Comparison of ENCODE assay signal across 11 mouse cellular contexts in genomic region chr19:44893231-44893871, GRCm38 (mm10). TPM values are rescaled to one million over a fixed set of nuclear protein-coding genes. Genes with fewer than 3 reads are reported as not detected.
A peak's percentile ranks its signal among the peaks of the same experiment; 100 is the strongest.
DNase-seq lines count a peak whose midpoint lies in the region; ATAC-seq lines count a peak whose summit lies in the region.
"Had no signal": no experiment of that assay in that cellular context is flagged by ENCODE, and none has a peak within 500 bp of the region (broad histone marks: within the 10 kb centered on the region; RNA-seq: fewer than 3 reads in every experiment).

No protein-coding gene starts in this region.

- 37% methylated on average over 18 of the region's 19 CpGs for WGBS in embryonic facial prominence, embryonic 14.5 days

- intact Hi-C loops in left cerebral cortex, postnatal 4 days (cut with DNase I): loop anchor here (10.0 kb wide), 1 partner anchor 139 kb away; the partner anchor contains the start of gene Pax2
- intact Hi-C loops in left cerebral cortex, postnatal 36 days (cut with DNase I): no loop called here

- ATAC-seq in embryonic facial prominence, embryonic 14.5 days (ENCODE audit: low read depth): peak; percentile 44; the same call in 1 of the 2 replicates
- ATAC-seq in erythroid progenitor cell, adult 5-6 weeks (replicated peaks; ENCODE audit: low FRiP score, poor library complexity, severe bottlenecking): no peak

- peaks cover 4% of the 10 kb centered on the region; the same call in 1 of the 2 replicates for H3K4me1 ChIP-seq in embryonic facial prominence, embryonic 14.5 days (ENCODE audit: control insufficient read depth, insufficient read depth, low read length)

- H3K27ac ChIP-seq in embryonic facial prominence, embryonic 14.5 days (replicated peaks; ENCODE audit: low read depth, low read length): no peak overlapping the region
- H3K27ac ChIP-seq: liver, embryonic 13.5 days had no signal

- no peaks in the 10 kb centered on the region for H3K36me3 ChIP-seq in embryonic facial prominence, embryonic 14.5 days (ENCODE audit: control insufficient read depth, insufficient read depth, low read length)
- H3K36me3 ChIP-seq: G1E; liver, embryonic 13.5 days had no signal

- peak overlapping the region; percentile 29; the same call in 1 of the 2 replicates for H3K4me2 ChIP-seq in embryonic facial prominence, embryonic 14.5 days (ENCODE audit: low read depth, low read length)
- H3K4me2 ChIP-seq: liver, embryonic 13.5 days had no signal

- H3K9me3 ChIP-seq in embryonic facial prominence, embryonic 14.5 days (ENCODE audit: control insufficient read depth, low read length): no peaks in the 10 kb centered on the region
- H3K9me3 ChIP-seq: G1E; liver, embryonic 13.5 days had no signal

- no peak overlapping the region for H3K9ac ChIP-seq in embryonic facial prominence, embryonic 14.5 days (ENCODE audit: low read depth, low read length)
- H3K9ac ChIP-seq: liver, embryonic 13.5 days had no signal

- no peak overlapping the region for H3K4me3 ChIP-seq in embryonic facial prominence, embryonic 14.5 days (ENCODE audit: low read depth, low read length)
- H3K4me3 ChIP-seq: liver, embryonic 13.5 days had no signal

- H3K27me3 ChIP-seq in embryonic facial prominence, embryonic 14.5 days (replicated peaks; ENCODE audit: control insufficient read depth, insufficient read depth, low read length): peaks cover 18% of the 10 kb centered on the region

- DNase-seq in left cerebral cortex, postnatal 4 days: peak; percentile 79
- no peak for DNase-seq in left cerebral cortex, postnatal 36 days (ENCODE audit: low spot score in 2 of 2)
- DNase-seq in Muller cell, postnatal 12 days (ENCODE audit: inconsistent ontology term): peak; percentile 71
- DNase-seq in embryonic facial prominence, embryonic 14.5 days (ENCODE audit: low spot score): peak; percentile 52
- peak; percentile 80 for DNase-seq in kidney, postnatal 10 days
- DNase-seq in c-Kit-positive CD71-positive TER-119-positive erythroid progenitor cells, embryonic 14.5 days (ENCODE audit: low spot score): no peak
- DNase-seq in yolk sac, embryonic 10.5 days (ENCODE audit: low spot score): no peak
- DNase-seq: heart, postnatal 36 days; liver, embryonic 13.5 days had no signal

RNA-seq across cellular contexts. Expression of gene Slf2, which starts 37.6 kb away (rescaled TPM):
- total RNA-seq in left cerebral cortex, postnatal 4 days (2021): 10 to 100 TPM; 44.7 to 46.6 TPM
- 10 to 100 TPM; 26.2 to 44.3 TPM for total RNA-seq in left cerebral cortex, postnatal 36 days (2021)
- polyA plus RNA-seq in embryonic facial prominence, embryonic 14.5 days (2014; fragmentation: Nextera tagmentation; extraction: Ambion mirVana): 38.4 and 41.8 TPM in 2 replicates
- 17.7 and 27.2 TPM in 2 replicates for total RNA-seq in erythroid progenitor cell, adult 5-6 weeks (2015; ENCODE audit: low replicate concordance)
- 26.5 and 29.4 TPM in 2 replicates for total RNA-seq in erythroid progenitor cell, adult 5-6 weeks (2017; ENCODE audit: low replicate concordance)

Comparison
In these comparisons a context has a peak if more than half of its experiments do, and no peak if none do; other contexts are left out.
1. DNase-seq: peak in left cerebral cortex, postnatal 4 days (single experiment), Muller cell, postnatal 12 days (single experiment), embryonic facial prominence, embryonic 14.5 days (single experiment) and kidney, postnatal 10 days (single experiment); none in left cerebral cortex, postnatal 36 days (0 of 2), c-Kit-positive CD71-positive TER-119-positive erythroid progenitor cells, embryonic 14.5 days (single experiment) and yolk sac, embryonic 10.5 days (single experiment).